Mouse (Mus musculus) gastrocnemius, postnatal 25 days (tissue): ENCODE data around the gene Iqcg. TPM values are rescaled to one million over a fixed set of nuclear protein-coding genes. Genes with fewer than 3 reads are reported as not detected.

Experiments used
- DNase-seq: peaks from one replicate; pipeline ENCODE4 v3.0.0; 2022
- microRNA-seq, 2 experiments: library from miRNA; unstranded; fragments of <30 nt; microRNA quantifications; one replicate each; pipeline ENCODE4 v1.2.0; 2021; ENCODE audit warnings: borderline replicate concordance in 2 of 2
- total RNA-seq, 2 experiments: library from RNA; stranded (reverse); gene quantifications; 1 replicate in 1 of 2; 2 replicates in 1 of 2; pipeline ENCODE4 v1.2.3; 2021

The Iqcg gene
- total RNA-seq, 2 experiments from 2014 or later = 2.7 to 3.7 TPM

- no peak for DNase-seq
Observed at GRCm38 (mm10) chr16:32973047-32973446, 83.0 kb downstream of the Iqcg start.

- DNase-seq = no peak
Observed at GRCm38 (mm10) chr16:32972535-32972934, 83.5 kb downstream of the Iqcg start.

Small RNA genes lying within 50 kb of the gene (microRNA-seq; reads per million reads assigned to microRNA genes)
- gene Gm22231 = 0 reads per million in 2 experiments
- 2.2 to 2.4 reads per million in 2 experiments for gene Mir1947

Other genes starting within 250 kb of the Iqcg start
- not detected for gene Smbd1, start 245.7 kb downstream of the Iqcg start, total RNA-seq
- 10 to 100 TPM; 79.8 to 85.6 TPM for gene Fyttd1, start 178.7 kb downstream of the Iqcg start, total RNA-seq
- 10 to 100 TPM; 24.3 to 26.7 TPM for gene Rubcn, start 178.5 kb downstream of the Iqcg start, total RNA-seq
- gene Lrch3, start 142.1 kb downstream of the Iqcg start, total RNA-seq = 10 to 100 TPM; 13.7 to 15.4 TPM
- gene Rpl35a, start 235 bp upstream of the Iqcg start, total RNA-seq = 100 to 1,000 TPM; 203 to 249 TPM
- gene Lmln, start 6.3 kb upstream of the Iqcg start, total RNA-seq = 1 to 10 TPM; 1.8 to 2.6 TPM
- 10 to 100 TPM; 13.8 to 14.5 TPM for gene Osbpl11, start 128.9 kb upstream of the Iqcg start, total RNA-seq
- gene Snx4, start 195.2 kb upstream of the Iqcg start, total RNA-seq = 10 to 100 TPM; 12.6 to 12.7 TPM